Mouse (Mus musculus): Measurements from ENCODE around the gene Gm10647. TPM values are rescaled to one million over a fixed set of nuclear protein-coding genes. Genes with fewer than 3 reads are reported as not detected.
A peak's percentile ranks its signal among the peaks of the same experiment; 100 is the strongest.
"Not testable (repeated sequence)": the region's sequence is repeated elsewhere in the genome, so short reads cannot be mapped to it uniquely, and the experiment has no call there.

Gm10647 gene
- polyA plus RNA-seq (2014; fragmentation: Nextera tagmentation; extraction: Ambion mirVana) = 0.08 and 0.23 TPM in 2 replicates

DNA sequence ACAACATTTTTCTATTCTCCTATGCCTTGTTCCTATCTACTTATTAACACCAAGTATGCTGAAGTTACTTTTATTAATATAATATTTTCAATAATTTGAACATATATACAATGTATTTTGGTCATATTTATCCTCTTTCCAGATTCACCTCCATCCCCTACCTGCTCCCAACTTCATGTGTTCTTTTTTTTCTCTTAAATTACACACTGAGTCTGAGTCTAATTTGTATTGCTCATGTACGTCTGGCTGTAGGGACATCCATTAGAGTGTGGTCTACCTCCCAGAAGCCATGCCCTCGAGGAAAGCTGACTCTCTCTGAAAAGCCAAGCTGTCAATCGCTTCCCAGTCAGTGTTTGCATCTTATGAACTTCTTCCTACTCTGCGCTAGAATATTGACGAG lies at the start of gene Gm10647:
Gene Gm10647 (plus strand): TSS at position 301 of the 400 bp plus-strand sequence.
- no peak for ATAC-seq
- Histone ChIP-seq H3K4me3 (ENCODE audit: low read depth, low read length) (peak within 1 kb of the TSS; percentile 68), H3K27me3 (replicated peaks; ENCODE audit: control insufficient read depth, insufficient read depth, low read length) (no peaks in the 10 kb centered on the region), H3K9me3 (replicated peaks; ENCODE audit: control insufficient read depth, low read length) (no peaks in the 10 kb centered on the region), H3K36me3 (ENCODE audit: control insufficient read depth, insufficient read depth, low read length) (no peaks in the 10 kb centered on the region), H3K27ac (ENCODE audit: low read depth, low read length) (0 out of 2 replicates have a peak within 1 kb of the TSS, but pooled peaks have one; percentile 82), H3K4me2 (ENCODE audit: low read length) (peak within 1 kb of the TSS; percentile 63), H3K4me1 (ENCODE audit: control insufficient read depth, insufficient read depth, low read length) (peaks cover 5% of the 10 kb centered on the region; the same call in 1 of the 2 replicates), H3K9ac (ENCODE audit: low read length) (peak within 1 kb of the TSS; percentile 89)
- WGBS = 79% methylated on average over 5 of the region's 5 CpGs
- no peak for DNase-seq (ENCODE audit: low spot score)

DNA sequence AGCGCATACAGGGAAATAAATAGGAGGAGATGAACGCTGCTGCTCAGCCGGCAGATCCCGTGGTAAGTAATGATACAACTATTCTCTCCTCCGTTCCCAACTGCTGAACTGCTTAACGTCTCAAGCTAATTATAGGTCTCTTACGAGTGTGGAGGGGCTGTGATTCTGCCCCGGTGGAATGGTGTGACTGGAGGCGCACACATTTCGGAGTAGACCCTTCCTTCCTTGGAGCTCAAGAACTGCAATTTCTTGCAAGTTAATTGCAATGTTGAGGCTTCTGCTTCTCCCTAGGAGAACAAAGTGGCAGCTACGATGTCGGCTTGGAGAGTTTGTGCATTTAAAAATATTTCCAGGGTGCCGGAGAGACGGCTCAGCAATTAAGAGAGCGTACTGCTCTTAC lies 48.4 kb upstream of the Gm10647 start:
- Histone ChIP-seq H3K9me3 (replicated peaks; ENCODE audit: control insufficient read depth, low read length) (no peaks in the 10 kb centered on the region), H3K4me2 (ENCODE audit: low read length) (no peak overlapping the region), H3K36me3 (ENCODE audit: control insufficient read depth, insufficient read depth, low read length) (no peaks in the 10 kb centered on the region), H3K9ac (ENCODE audit: low read length) (no peak overlapping the region), H3K27ac (ENCODE audit: low read depth, low read length) (no peak overlapping the region), H3K4me1 (ENCODE audit: control insufficient read depth, insufficient read depth, low read length) (no peaks in the 10 kb centered on the region), H3K4me3 (ENCODE audit: low read depth, low read length) (no peak overlapping the region), H3K27me3 (replicated peaks; ENCODE audit: control insufficient read depth, insufficient read depth, low read length) (no peaks in the 10 kb centered on the region)
- 81% methylated on average over 15 of the region's 15 CpGs for WGBS
- no peak for DNase-seq (ENCODE audit: low spot score)
- ATAC-seq = no peak

DNA sequence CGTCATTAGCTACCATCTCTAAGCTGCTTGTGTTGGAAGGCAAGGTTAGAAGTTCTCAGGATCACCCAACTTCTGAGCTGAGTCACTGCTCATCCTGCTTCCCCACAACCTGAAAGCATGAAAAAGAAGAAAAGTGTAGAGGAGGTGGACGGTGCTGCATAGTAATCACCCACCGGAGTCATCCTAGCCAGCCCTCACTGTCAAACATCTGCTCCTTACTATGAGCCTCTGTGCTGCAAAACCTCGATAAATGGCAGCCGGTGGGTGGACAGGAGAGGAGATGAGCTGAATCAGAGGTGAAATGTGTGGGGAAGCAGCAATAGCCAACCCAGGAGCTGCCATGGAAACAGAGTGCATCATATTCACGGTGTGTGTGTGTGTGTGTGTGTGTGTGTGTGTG lies 44.0 kb upstream of the Gm10647 start:
- 86% methylated on average over 6 of the region's 6 CpGs for WGBS
- no peak for ATAC-seq
- H3K27ac ChIP-seq (ENCODE audit: low read depth, low read length) = no peak overlapping the region

DNA sequence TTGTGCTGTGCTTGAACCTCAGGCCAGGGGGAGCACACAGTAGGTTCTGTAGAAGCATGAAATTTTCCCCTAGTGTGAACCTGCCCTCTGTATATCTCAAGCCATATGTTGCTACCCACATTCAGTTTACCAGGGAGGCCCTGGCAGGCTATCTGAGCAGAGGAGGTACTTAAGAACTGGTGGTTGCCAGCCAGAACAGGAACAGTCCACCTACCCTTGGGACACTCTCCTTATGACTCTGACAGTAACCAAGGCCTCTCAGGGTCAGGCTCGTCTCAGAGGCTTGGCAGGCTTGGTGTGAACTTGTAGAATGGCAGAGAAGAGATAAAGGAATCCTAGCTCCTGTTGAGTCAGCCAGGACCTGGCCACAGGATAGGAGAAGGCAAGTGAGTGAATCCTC lies 35.8 kb upstream of the Gm10647 start:
- Histone ChIP-seq H3K4me2 (ENCODE audit: low read length) (no peak overlapping the region), H3K9me3 (replicated peaks; ENCODE audit: control insufficient read depth, low read length) (no peaks in the 10 kb centered on the region), H3K27ac (ENCODE audit: low read depth, low read length) (no peak overlapping the region), H3K27me3 (replicated peaks; ENCODE audit: control insufficient read depth, insufficient read depth, low read length) (no peaks in the 10 kb centered on the region), H3K4me3 (ENCODE audit: low read depth, low read length) (no peak overlapping the region), H3K36me3 (ENCODE audit: control insufficient read depth, insufficient read depth, low read length) (no peaks in the 10 kb centered on the region), H3K9ac (ENCODE audit: low read length) (no peak overlapping the region), H3K4me1 (ENCODE audit: control insufficient read depth, insufficient read depth, low read length) (no peaks in the 10 kb centered on the region)
- no peak for ATAC-seq
- no peak for DNase-seq (ENCODE audit: low spot score)
- WGBS = 73% methylated on average over 1 of the region's 1 CpGs

More for the DNA sequence above, 44.0 kb upstream of the Gm10647 start:
- H3K27me3 ChIP-seq (replicated peaks; ENCODE audit: control insufficient read depth, insufficient read depth, low read length) = no peaks in the 10 kb centered on the region
- H3K36me3 ChIP-seq (ENCODE audit: control insufficient read depth, insufficient read depth, low read length) = no peaks in the 10 kb centered on the region
- H3K9ac ChIP-seq (ENCODE audit: low read length) = no peak overlapping the region
- H3K9me3 ChIP-seq (replicated peaks; ENCODE audit: control insufficient read depth, low read length) = no peaks in the 10 kb centered on the region
- H3K4me1 ChIP-seq (ENCODE audit: control insufficient read depth, insufficient read depth, low read length) = no peaks in the 10 kb centered on the region
- DNase-seq (ENCODE audit: low spot score) = no peak
- H3K4me2 ChIP-seq (ENCODE audit: low read length) = no peak overlapping the region
- H3K4me3 ChIP-seq (ENCODE audit: low read depth, low read length) = no peak overlapping the region

DNA sequence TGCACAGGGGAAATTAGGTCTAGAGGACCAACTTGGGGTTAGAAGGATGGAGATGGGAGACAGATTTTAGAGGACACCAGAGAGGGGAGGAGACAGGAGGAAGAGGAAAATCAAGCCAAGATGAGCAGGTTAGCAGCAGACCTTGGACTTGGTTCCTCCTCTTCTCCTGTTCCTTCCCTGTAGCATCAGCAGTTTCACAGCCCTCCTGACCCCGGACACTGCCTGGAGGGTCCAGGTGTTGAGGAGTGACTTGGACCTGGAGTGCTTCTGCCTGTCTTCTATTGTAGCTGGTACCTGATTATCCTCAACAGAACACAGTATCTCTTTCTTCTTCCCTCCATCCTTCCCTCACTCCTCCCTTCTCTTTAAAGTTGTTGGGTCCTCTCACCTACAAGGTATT lies 28.1 kb upstream of the Gm10647 start:
- H3K4me1 ChIP-seq (ENCODE audit: control insufficient read depth, insufficient read depth, low read length) = no peaks in the 10 kb centered on the region
- no peaks in the 10 kb centered on the region for H3K27me3 ChIP-seq (replicated peaks; ENCODE audit: control insufficient read depth, insufficient read depth, low read length)
- no peaks in the 10 kb centered on the region for H3K36me3 ChIP-seq (ENCODE audit: control insufficient read depth, insufficient read depth, low read length)
- no peak overlapping the region for H3K4me3 ChIP-seq (ENCODE audit: low read depth, low read length)
- WGBS = 85% methylated on average over 1 of the region's 1 CpGs
- no peak overlapping the region for H3K4me2 ChIP-seq (ENCODE audit: low read length)
- no peaks in the 10 kb centered on the region for H3K9me3 ChIP-seq (replicated peaks; ENCODE audit: control insufficient read depth, low read length)
- DNase-seq (ENCODE audit: low spot score) = no peak
- no peak for ATAC-seq
- no peak overlapping the region for H3K9ac ChIP-seq (ENCODE audit: low read length)
- H3K27ac ChIP-seq (ENCODE audit: low read depth, low read length) = no peak overlapping the region

DNA sequence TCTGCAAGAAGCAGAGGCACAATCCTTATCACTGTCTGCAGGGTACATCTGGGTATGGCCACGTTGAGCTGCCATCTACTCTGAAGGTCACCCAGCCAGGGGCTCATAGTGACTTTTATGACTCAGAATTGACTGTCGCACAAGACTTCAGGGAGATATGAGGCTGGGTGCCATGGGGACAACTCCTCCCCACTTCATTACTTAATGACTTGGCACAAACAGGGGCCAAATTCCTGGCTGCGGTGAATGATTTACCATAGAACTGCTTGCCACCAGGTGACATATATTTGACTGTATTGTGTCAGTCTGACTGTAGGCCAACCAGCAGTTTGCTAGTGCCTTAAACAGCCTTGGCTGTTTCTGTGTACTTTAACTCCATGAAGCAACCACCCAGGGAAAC lies 27.6 kb upstream of the Gm10647 start:
- ATAC-seq = no peak

DNA sequence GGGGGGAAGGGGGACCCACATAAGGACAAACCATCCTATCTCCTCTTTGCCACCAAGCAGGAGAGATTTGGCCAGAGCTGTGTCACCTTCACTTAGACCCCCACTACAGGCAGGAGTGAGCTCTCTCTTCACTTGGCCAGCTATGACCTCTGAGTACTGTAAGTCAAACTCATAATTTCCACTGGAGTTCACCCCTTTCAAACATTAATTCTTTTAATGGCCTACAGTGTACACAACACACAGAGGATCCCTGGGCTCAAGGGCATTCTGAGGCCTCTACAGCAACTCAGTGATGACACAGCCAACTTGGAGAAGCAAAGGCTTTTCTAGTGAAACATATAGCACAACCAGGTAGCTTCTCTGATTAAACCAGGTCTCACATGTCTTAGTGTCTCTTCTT lies 26.1 kb upstream of the Gm10647 start:
- H3K4me3 ChIP-seq (ENCODE audit: low read depth, low read length) = no peak overlapping the region
- no peaks in the 10 kb centered on the region for H3K36me3 ChIP-seq (ENCODE audit: control insufficient read depth, insufficient read depth, low read length)
- H3K27me3 ChIP-seq (replicated peaks; ENCODE audit: control insufficient read depth, insufficient read depth, low read length) = no peaks in the 10 kb centered on the region
- no peak overlapping the region for H3K4me2 ChIP-seq (ENCODE audit: low read length)
- no peak overlapping the region for H3K9ac ChIP-seq (ENCODE audit: low read length)
- no peak overlapping the region for H3K27ac ChIP-seq (ENCODE audit: low read depth, low read length)
- DNase-seq (ENCODE audit: low spot score) (no peak), ATAC-seq (no peak)
- H3K4me1 ChIP-seq (ENCODE audit: control insufficient read depth, insufficient read depth, low read length) = no peaks in the 10 kb centered on the region
- H3K9me3 ChIP-seq (replicated peaks; ENCODE audit: control insufficient read depth, low read length) = no peaks in the 10 kb centered on the region

More for the DNA sequence above, 27.6 kb upstream of the Gm10647 start:
- Histone ChIP-seq H3K27me3 (replicated peaks; ENCODE audit: control insufficient read depth, insufficient read depth, low read length) (no peaks in the 10 kb centered on the region), H3K9me3 (replicated peaks; ENCODE audit: control insufficient read depth, low read length) (no peaks in the 10 kb centered on the region), H3K4me1 (ENCODE audit: control insufficient read depth, insufficient read depth, low read length) (no peaks in the 10 kb centered on the region), H3K36me3 (ENCODE audit: control insufficient read depth, insufficient read depth, low read length) (no peaks in the 10 kb centered on the region), H3K4me3 (ENCODE audit: low read depth, low read length) (no peak overlapping the region), H3K4me2 (ENCODE audit: low read length) (no peak overlapping the region), H3K9ac (ENCODE audit: low read length) (no peak overlapping the region), H3K27ac (ENCODE audit: low read depth, low read length) (no peak overlapping the region)
- DNase-seq (ENCODE audit: low spot score) = no peak
- 87% methylated on average over 3 of the region's 3 CpGs for WGBS

DNA sequence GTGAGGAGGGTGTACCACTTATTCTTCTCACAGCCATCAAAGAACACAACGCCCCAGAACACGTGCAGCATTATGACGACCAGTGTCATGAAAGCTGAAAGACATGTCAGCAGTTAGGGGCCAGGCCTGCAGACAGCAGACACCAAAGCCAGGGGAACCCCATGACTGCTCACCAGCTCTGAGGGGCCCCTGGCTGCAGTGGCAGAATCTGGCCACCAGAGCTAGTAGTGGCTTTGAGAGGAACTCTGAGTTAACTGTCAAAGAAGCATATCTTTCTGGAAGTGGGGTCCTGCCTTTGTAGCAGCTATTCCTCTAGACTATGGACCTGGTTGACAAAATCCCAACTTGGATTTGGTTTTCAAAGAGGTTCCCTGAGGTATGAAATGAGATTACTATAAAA lies 12.3 kb upstream of the Gm10647 start:
- not testable (repeated sequence) for H3K9me3 ChIP-seq (replicated peaks; ENCODE audit: control insufficient read depth, low read length); H3K36me3 ChIP-seq (ENCODE audit: control insufficient read depth, insufficient read depth, low read length); H3K4me2 ChIP-seq (ENCODE audit: low read length); H3K4me3 ChIP-seq (ENCODE audit: low read depth, low read length); H3K4me1 ChIP-seq (ENCODE audit: control insufficient read depth, insufficient read depth, low read length); ATAC-seq; H3K27ac ChIP-seq (ENCODE audit: low read depth, low read length); DNase-seq (ENCODE audit: low spot score); H3K27me3 ChIP-seq (replicated peaks; ENCODE audit: control insufficient read depth, insufficient read depth, low read length); H3K9ac ChIP-seq (ENCODE audit: low read length)
- no CpG with 5 or more reads among the region's 3 CpGs for WGBS

DNA sequence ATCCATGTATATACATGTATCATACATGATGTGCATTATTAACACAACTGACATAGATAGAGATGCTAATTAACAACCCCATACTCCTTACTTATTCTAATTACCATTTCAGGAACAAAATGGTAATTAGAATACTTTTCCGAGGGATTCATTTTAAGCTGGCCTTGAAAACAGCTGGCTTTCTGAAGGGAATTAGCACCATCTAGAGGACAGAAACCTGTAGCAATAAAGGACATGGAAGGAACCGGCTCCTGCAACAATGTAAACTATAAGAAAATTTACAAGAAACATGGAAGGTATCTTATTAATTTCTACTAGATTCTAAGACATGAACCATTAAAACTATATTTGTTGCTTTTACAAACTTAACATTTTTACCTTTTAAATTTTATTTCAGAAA lies 9.0 kb upstream of the Gm10647 start:
- H3K4me1 ChIP-seq (ENCODE audit: control insufficient read depth, insufficient read depth, low read length) = no peaks in the 10 kb centered on the region
- no peak overlapping the region for H3K4me2 ChIP-seq (ENCODE audit: low read length)
- ATAC-seq = peak; percentile 50; the same call in 1 of the 2 replicates
- peak; percentile 89 for DNase-seq (ENCODE audit: low spot score)
- H3K27me3 ChIP-seq (replicated peaks; ENCODE audit: control insufficient read depth, insufficient read depth, low read length) = no peaks in the 10 kb centered on the region
- no peak overlapping the region for H3K4me3 ChIP-seq (ENCODE audit: low read depth, low read length)
- no peak overlapping the region for H3K9ac ChIP-seq (ENCODE audit: low read length)
- no peaks in the 10 kb centered on the region for H3K9me3 ChIP-seq (replicated peaks; ENCODE audit: control insufficient read depth, low read length)
- H3K36me3 ChIP-seq (ENCODE audit: control insufficient read depth, insufficient read depth, low read length) = peaks cover 12% of the 10 kb centered on the region
- no peak overlapping the region for H3K27ac ChIP-seq (ENCODE audit: low read depth, low read length)
- WGBS = 5% methylated on average over 2 of the region's 2 CpGs

Data from forebrain, embryonic 14.5 days (tissue).